Mouse (Mus musculus): ENCODE data around the gene Gm20489.

- no peak for TF ChIP-seq CTCF (IDR thresholded peaks at IDR 0.05; ENCODE audit: low read depth)
- TF ChIP-seq EP300 (IDR thresholded peaks at IDR 0.05; ENCODE audit: low read depth), result peak; percentile 97
Observed at GRCm38 (mm10) chrX:101287543-101287942, 18.7 kb upstream of the Gm20489 start.
